Mouse (Mus musculus) small intestine, adult 2 months (tissue): ENCODE data around the gene Gm28372.

Experiments used
- CTCF ChIP-seq: fragments of 200-500 bp; IDR thresholded peaks from 2 replicates; pipeline ENCODE4 v1.5.1; 2012; ENCODE audit warnings: low read depth, mild to moderate bottlenecking, control low read depth, inconsistent platforms, low read length, moderate library complexity, mixed read lengths; ENCODE audit not compliant: insufficient replicate concordance, insufficient read length; ENCODE audit errors: extremely low read depth
- POLR2A ChIP-seq: fragments of 200-500 bp; IDR thresholded peaks from 2 replicates; pipeline ENCODE4 v1.6.1; 2012; ENCODE audit warnings: low read depth, mild to moderate bottlenecking, control low read depth, inconsistent platforms, low read length, moderate library complexity

DNA sequence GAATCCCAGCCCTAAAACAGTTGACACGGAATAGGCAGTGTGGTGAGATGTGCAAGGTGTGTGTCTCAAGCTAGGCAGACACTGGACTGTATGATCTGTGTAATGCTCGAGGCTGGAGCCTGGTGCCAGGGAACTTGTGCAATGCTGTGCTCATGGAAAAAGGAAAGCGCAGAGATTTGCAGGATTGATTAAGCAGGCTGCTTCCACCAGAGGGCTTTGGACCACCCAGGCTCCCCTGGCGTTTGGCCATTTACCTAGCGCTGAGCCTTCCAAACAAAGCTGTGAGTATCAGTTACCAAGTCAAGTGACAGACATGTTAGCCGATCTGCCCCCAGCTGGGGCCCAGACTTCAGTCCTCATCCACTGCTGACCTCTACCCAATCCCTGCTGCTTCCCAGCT, 3.2 kb downstream of the Gm28372 start:
- TF ChIP-seq CTCF (no peak), POLR2A (no peak)
